Mouse (Mus musculus) ES-E14 (cell line): Measurements from ENCODE around the gene Ctnna3.

Experiments
- CHD2 ChIP-seq: IDR thresholded peaks from 2 replicates; pipeline ENCODE4 v1.6.1; 2014; ENCODE audit warnings: mild to moderate bottlenecking, low read depth, low read length, inconsistent platforms
- HCFC1 ChIP-seq: IDR thresholded peaks from 2 replicates; pipeline ENCODE4 v1.6.1; 2012; ENCODE audit warnings: low read length, inconsistent platforms, borderline replicate concordance; ENCODE audit not compliant: insufficient read depth
- MAFK ChIP-seq: IDR thresholded peaks from 2 replicates; pipeline ENCODE4 v1.6.1; 2014; ENCODE audit warnings: mild to moderate bottlenecking, low read depth, low read length, inconsistent platforms; ENCODE audit not compliant: insufficient read depth
- ZC3H11A ChIP-seq: IDR thresholded peaks from 2 replicates; pipeline ENCODE4 v1.6.1; 2012; ENCODE audit warnings: low read depth, mild to moderate bottlenecking, inconsistent platforms, low read length, borderline replicate concordance
- ZNF384 ChIP-seq: IDR thresholded peaks from 2 replicates; pipeline ENCODE4 v1.6.1; 2012; ENCODE audit warnings: low read depth, low read length, inconsistent platforms

GRCm38 (mm10) chr10:63954308-63954930 lies 524.5 kb downstream of the Ctnna3 start:
- no peak for TF ChIP-seq MAFK
- TF ChIP-seq HCFC1 = no peak
- TF ChIP-seq ZC3H11A = no peak
- no peak for TF ChIP-seq CHD2
- no peak for TF ChIP-seq ZNF384
